Mouse (Mus musculus) CH12.LX (cell line): ENCODE measurements around the gene Fosl1. TPM values are rescaled to one million over a fixed set of nuclear protein-coding genes. Genes with fewer than 3 reads are reported as not detected.

Source experiments
- DNase-seq: peaks from one replicate; pipeline ENCODE4 v3.0.0-alpha.2; 2013; ENCODE audit errors: extremely low read depth
- H3K27ac ChIP-seq: 2 replicates; pipeline ENCODE4 v1.5.1; 2012; ENCODE audit warnings: low read depth, mild to moderate bottlenecking, control low read depth, moderate library complexity; ENCODE audit not compliant: insufficient read depth
- H3K27me3 ChIP-seq: replicated peaks from 2 replicates; pipeline ENCODE3; 2012; ENCODE audit warnings: inconsistent platforms
- H3K36me3 ChIP-seq, 2 experiments: replicated peaks in 1 of 2; 2 replicates each; pipeline versions ENCODE3 to v1.6.1; 2012; ENCODE audit warnings: inconsistent platforms in 1 of 2, low read length in 1 of 2, mild to moderate bottlenecking in 1 of 2, mixed read lengths in 1 of 2, moderate library complexity in 1 of 2; ENCODE audit not compliant: control insufficient read depth in 1 of 2, insufficient read depth in 1 of 2
- H3K4me1 ChIP-seq, 2 experiments: 2 replicates each; pipeline ENCODE4 v1.6.1; 2012; ENCODE audit warnings: inconsistent platforms in 1 of 2, moderate library complexity in 1 of 2; ENCODE audit not compliant: insufficient read depth in 2 of 2, control insufficient read depth in 1 of 2
- H3K4me2 ChIP-seq: 2 replicates; pipeline ENCODE4 v1.6.1; 2012; ENCODE audit warnings: low read depth, mild to moderate bottlenecking, control low read depth; ENCODE audit not compliant: poor library complexity, insufficient read depth, severe bottlenecking
- H3K4me3 ChIP-seq, 3 experiments: fragments of 150-350 bp in 1 of 3; sonication (generic) in 1 of 3; replicated peaks in 1 of 3; 2 replicates each; pipeline versions ENCODE3 to v1.5.1; 2011 to 2012; ENCODE audit warnings: low read depth in 2 of 3, low read length in 2 of 3, mild to moderate bottlenecking in 2 of 3, moderate library complexity in 2 of 3, control low read depth in 1 of 3, improper control_type of control experiment in 1 of 3, inconsistent platforms in 1 of 3, mixed read lengths in 1 of 3; ENCODE audit not compliant: poor library complexity in 1 of 3
- H3K79me2 ChIP-seq: replicated peaks from 2 replicates; pipeline ENCODE4 v1.6.1; 2012; ENCODE audit warnings: mild to moderate bottlenecking, moderate library complexity; ENCODE audit not compliant: control insufficient read depth, poor library complexity, insufficient read depth, severe bottlenecking; ENCODE audit errors: extremely low read depth
- H3K9ac ChIP-seq: 2 replicates; pipeline ENCODE4 v1.6.1; 2012; ENCODE audit warnings: low read depth, mild to moderate bottlenecking, control low read depth, moderate library complexity; ENCODE audit not compliant: insufficient read depth
- H3K9me3 ChIP-seq: replicated peaks from 2 replicates; pipeline ENCODE3; 2012; ENCODE audit warnings: low read length, inconsistent platforms, mixed read lengths
- CHD1 ChIP-seq: IDR thresholded peaks from 2 replicates; pipeline ENCODE4 v1.6.1; 2012; ENCODE audit warnings: low read depth, low read length, improper control_type of control experiment, inconsistent platforms
- ELF1 ChIP-seq: IDR thresholded peaks from 2 replicates; pipeline ENCODE4 v1.6.1; 2014; ENCODE audit warnings: low read depth, mild to moderate bottlenecking, inconsistent platforms, low read length, improper control_type of control experiment
- HCFC1 ChIP-seq: IDR thresholded peaks from 2 replicates; pipeline ENCODE4 v1.6.1; 2012; ENCODE audit warnings: low read depth, mild to moderate bottlenecking, inconsistent platforms, low read length, improper control_type of control experiment
- IRF4 ChIP-seq: IDR thresholded peaks from 2 replicates; pipeline ENCODE4 v1.6.1; 2014; ENCODE audit warnings: low read depth, mild to moderate bottlenecking, inconsistent platforms, low read length, improper control_type of control experiment
- MAFK ChIP-seq: IDR thresholded peaks from 2 replicates; pipeline ENCODE4 v1.6.1; 2011; ENCODE audit warnings: low read length, improper control_type of control experiment; ENCODE audit not compliant: insufficient replicate concordance
- MAX ChIP-seq: IDR thresholded peaks from 2 replicates; pipeline ENCODE4 v1.6.1; 2011; ENCODE audit warnings: low read length, improper control_type of control experiment
- MEF2A ChIP-seq: IDR thresholded peaks from 2 replicates; pipeline ENCODE4 v1.6.1; 2014; ENCODE audit warnings: low read depth, mild to moderate bottlenecking, inconsistent platforms, low read length, improper control_type of control experiment, borderline replicate concordance
- NELFE ChIP-seq: IDR thresholded peaks from 2 replicates; pipeline ENCODE4 v1.6.1; 2011; ENCODE audit warnings: low read depth, low read length, improper control_type of control experiment
- NRF1 ChIP-seq: IDR thresholded peaks from 2 replicates; pipeline ENCODE4 v1.6.1; 2014; ENCODE audit warnings: low read depth, mild to moderate bottlenecking, inconsistent platforms, low read length, improper control_type of control experiment, moderate library complexity
- USF2 ChIP-seq: conservative IDR thresholded peaks from 2 replicates; pipeline ENCODE4 v1.6.1; 2011; ENCODE audit warnings: low read depth, low read length, improper control_type of control experiment
- dilution Hi-C: fragments of 300-500 bp; cut with MboI; formaldehyde crosslinking; loops from 2 replicates; pipeline ENCODE4 v1.14.3; 2020; ENCODE audit warnings: low sequenced_read_pairs; ENCODE audit not compliant: extremely low pct_unique_long_range_greater_than_20kb, extremely low pct_ligation_motif_present
- in situ Hi-C: fragments of 300-500 bp; cut with MboI; formaldehyde crosslinking; loops from 3 replicates; pipeline ENCODE4 v1.14.3; 2019; ENCODE audit warnings: low sequenced_read_pairs, low pct_ligation_motif_present, low pct_unique_long_range_greater_than_20kb, mixed read lengths
- polyA plus RNA-seq: library from polyadenylated mRNA; unstranded; fragments of >175 nt; gene quantifications from 2 replicates; pipeline ENCODE4 v1.2.1, GENCODE M21; 2012; ENCODE audit warnings: low read depth; ENCODE audit not compliant: insufficient read length
- total RNA-seq, 2 experiments: library from RNA; depleted of rRNA; stranded (reverse); fragments of 300-350 nt in 1 of 2; fragments of >200 nt in 1 of 2; gene quantifications; 2 replicates each; pipeline ENCODE4 v1.2.3; 2012 to 2014

The Fosl1 gene
- total and polyA plus RNA-seq, 3 experiments = not detected

- no peak for TF ChIP-seq MAFK
- TF ChIP-seq HCFC1 = no peak
- TF ChIP-seq CHD1 = no peak
- no peak for TF ChIP-seq MEF2A
- TF ChIP-seq NELFE = no peak
- TF ChIP-seq ELF1 = no peak
- TF ChIP-seq IRF4 = no peak
- TF ChIP-seq NRF1 = no peak
- no peak for TF ChIP-seq USF2
- TF ChIP-seq MAX = no peak
- H3K9ac ChIP-seq = no peak within 1 kb of the TSS
- no peak for DNase-seq
- H3K4me2 ChIP-seq = no peak within 1 kb of the TSS
- no peak within 1 kb of the TSS for H3K27ac ChIP-seq
- H3K79me2 ChIP-seq = no peaks in the 10 kb centered on the region
- dilution Hi-C loops = no loop called here
- H3K27me3 ChIP-seq = no peaks in the 10 kb centered on the region
- no peaks in the 10 kb centered on the region for H3K4me1 ChIP-seq
- peaks cover 2 to 26% of the 10 kb centered on the region in 2 experiments for H3K36me3 ChIP-seq
- H3K9me3 ChIP-seq = no peaks in the 10 kb centered on the region
- H3K4me3 ChIP-seq = no peak within 1 kb of the TSS
- in situ Hi-C loops = no loop called here
Observed at GRCm38 (mm10) chr19:5503687-5504086, 56.3 kb downstream of the Fosl1 start, which contains the start of gene 1700020D05Rik. 1700020D05Rik (minus strand) TSS chr19:5503787.

Other genes with a start within 250 kb of the Fosl1 start
Only the 20 nearest of the 27 such genes appear.
- gene Sf3b2, start 152.1 kb upstream of the Fosl1 start, total RNA-seq (2012; rRNA removed) = 191 and 195 TPM in 2 replicates
- 155 and 161 TPM in 2 replicates for gene Sf3b2, start 152.1 kb upstream of the Fosl1 start, total RNA-seq (2014; rRNA removed)
- 238 and 279 TPM in 2 replicates for gene Sf3b2, start 152.1 kb upstream of the Fosl1 start, polyA plus RNA-seq
- gene Gal3st3, start 149.2 kb upstream of the Fosl1 start, total RNA-seq (2012; rRNA removed) = not detected in 2 replicates
- gene Gal3st3, start 149.2 kb upstream of the Fosl1 start, total RNA-seq (2014; rRNA removed) = not detected in 2 replicates
- not detected in 2 replicates for gene Gal3st3, start 149.2 kb upstream of the Fosl1 start, polyA plus RNA-seq
- gene Catsper1, start 111.8 kb upstream of the Fosl1 start, total RNA-seq (2012; rRNA removed) = not detected in 2 replicates
- not detected in 2 replicates for gene Catsper1, start 111.8 kb upstream of the Fosl1 start, total RNA-seq (2014; rRNA removed)
- not detected in 2 replicates for gene Catsper1, start 111.8 kb upstream of the Fosl1 start, polyA plus RNA-seq
- 1.9 and 3.5 TPM in 2 replicates for gene Cst6, start 98.0 kb upstream of the Fosl1 start, total RNA-seq (2012; rRNA removed)
- not detected in 2 replicates for gene Cst6, start 98.0 kb upstream of the Fosl1 start, total RNA-seq (2014; rRNA removed)
- not detected in 2 replicates for gene Cst6, start 98.0 kb upstream of the Fosl1 start, polyA plus RNA-seq
- gene Eif1ad, start 80.8 kb upstream of the Fosl1 start, total RNA-seq (2012; rRNA removed) = 68.4 and 82.5 TPM in 2 replicates
- 79.3 and 86.0 TPM in 2 replicates for gene Eif1ad, start 80.8 kb upstream of the Fosl1 start, total RNA-seq (2014; rRNA removed)
- gene Eif1ad, start 80.8 kb upstream of the Fosl1 start, polyA plus RNA-seq = 97.7 and 98.8 TPM in 2 replicates
- 161 and 176 TPM in 2 replicates for gene Banf1, start 80.4 kb upstream of the Fosl1 start, total RNA-seq (2012; rRNA removed)
- gene Banf1, start 80.4 kb upstream of the Fosl1 start, total RNA-seq (2014; rRNA removed) = 212 and 273 TPM in 2 replicates
- gene Banf1, start 80.4 kb upstream of the Fosl1 start, polyA plus RNA-seq = 450 and 496 TPM in 2 replicates
- gene Sart1, start 58.8 kb upstream of the Fosl1 start, total RNA-seq (2012; rRNA removed) = 78.3 and 85.8 TPM in 2 replicates
- 46.7 and 47.7 TPM in 2 replicates for gene Sart1, start 58.8 kb upstream of the Fosl1 start, total RNA-seq (2014; rRNA removed)
- 104 and 132 TPM in 2 replicates for gene Sart1, start 58.8 kb upstream of the Fosl1 start, polyA plus RNA-seq
- gene Tsga10ip, start 45.0 kb upstream of the Fosl1 start, total RNA-seq (2012; rRNA removed) = 0.80 and 0.89 TPM in 2 replicates
- gene Tsga10ip, start 45.0 kb upstream of the Fosl1 start, total RNA-seq (2014; rRNA removed) = 0.14 TPM in 1 of 2 replicates, not detected in the other
- gene Tsga10ip, start 45.0 kb upstream of the Fosl1 start, polyA plus RNA-seq = 0.87 and 1.0 TPM in 2 replicates
- gene Drap1, start 22.6 kb upstream of the Fosl1 start, total RNA-seq (2012; rRNA removed) = 142 and 143 TPM in 2 replicates
- gene Drap1, start 22.6 kb upstream of the Fosl1 start, total RNA-seq (2014; rRNA removed) = 73.3 and 86.7 TPM in 2 replicates
- gene Drap1, start 22.6 kb upstream of the Fosl1 start, polyA plus RNA-seq = 180 and 215 TPM in 2 replicates
- 8.6 and 9.8 TPM in 2 replicates for gene AI837181, start 22.4 kb upstream of the Fosl1 start, total RNA-seq (2012; rRNA removed)
- 19.3 and 22.0 TPM in 2 replicates for gene AI837181, start 22.4 kb upstream of the Fosl1 start, total RNA-seq (2014; rRNA removed)
- 20.7 and 25.1 TPM in 2 replicates for gene AI837181, start 22.4 kb upstream of the Fosl1 start, polyA plus RNA-seq
- gene Ccdc85b, start 10.3 kb downstream of the Fosl1 start, total RNA-seq (2012; rRNA removed) = 4.2 and 4.8 TPM in 2 replicates
- gene Ccdc85b, start 10.3 kb downstream of the Fosl1 start, total RNA-seq (2014; rRNA removed) = 2.0 and 2.1 TPM in 2 replicates
- gene Ccdc85b, start 10.3 kb downstream of the Fosl1 start, polyA plus RNA-seq = 4.1 and 5.0 TPM in 2 replicates
- 37.5 and 43.0 TPM in 2 replicates for gene Fibp, start 13.1 kb downstream of the Fosl1 start, total RNA-seq (2012; rRNA removed)
- 23.9 and 29.1 TPM in 2 replicates for gene Fibp, start 13.1 kb downstream of the Fosl1 start, total RNA-seq (2014; rRNA removed)
- gene Fibp, start 13.1 kb downstream of the Fosl1 start, polyA plus RNA-seq = 52.4 and 74.9 TPM in 2 replicates
- 0.38 TPM in 2 replicates for gene Ctsw, start 21.0 kb downstream of the Fosl1 start, total RNA-seq (2012; rRNA removed)
- 0.23 TPM in 1 of 2 replicates, not detected in the other for gene Ctsw, start 21.0 kb downstream of the Fosl1 start, total RNA-seq (2014; rRNA removed)
- gene Ctsw, start 21.0 kb downstream of the Fosl1 start, polyA plus RNA-seq = 0.60 and 1.1 TPM in 2 replicates
- 0.51 and 0.59 TPM in 2 replicates for gene Efemp2, start 26.4 kb downstream of the Fosl1 start, total RNA-seq (2012; rRNA removed)
- not detected in 2 replicates for gene Efemp2, start 26.4 kb downstream of the Fosl1 start, total RNA-seq (2014; rRNA removed)
- 0.50 and 1.5 TPM in 2 replicates for gene Efemp2, start 26.4 kb downstream of the Fosl1 start, polyA plus RNA-seq
- 28.8 and 31.1 TPM in 2 replicates for gene Mus81, start 40.9 kb downstream of the Fosl1 start, total RNA-seq (2012; rRNA removed)
- gene Mus81, start 40.9 kb downstream of the Fosl1 start, total RNA-seq (2014; rRNA removed) = 18.0 and 20.4 TPM in 2 replicates
- gene Mus81, start 40.9 kb downstream of the Fosl1 start, polyA plus RNA-seq = 29.3 and 30.2 TPM in 2 replicates
- 818 and 982 TPM in 2 replicates for gene Cfl1, start 42.9 kb downstream of the Fosl1 start, total RNA-seq (2012; rRNA removed)
- gene Cfl1, start 42.9 kb downstream of the Fosl1 start, total RNA-seq (2014; rRNA removed) = 932 and 999 TPM in 2 replicates
- 1,768 and 1,993 TPM in 2 replicates for gene Cfl1, start 42.9 kb downstream of the Fosl1 start, polyA plus RNA-seq
- gene 1700020D05Rik, start 56.2 kb downstream of the Fosl1 start, total RNA-seq (2012; rRNA removed) = 0.25 and 0.34 TPM in 2 replicates
- gene 1700020D05Rik, start 56.2 kb downstream of the Fosl1 start, total RNA-seq (2014; rRNA removed) = 0.23 TPM in 1 of 2 replicates, not detected in the other
- gene 1700020D05Rik, start 56.2 kb downstream of the Fosl1 start, polyA plus RNA-seq = 0.33 TPM in 1 of 2 replicates, not detected in the other
- gene Snx32, start 63.0 kb downstream of the Fosl1 start, total RNA-seq (2012; rRNA removed) = 2.7 and 2.8 TPM in 2 replicates
- gene Snx32, start 63.0 kb downstream of the Fosl1 start, total RNA-seq (2014; rRNA removed) = 0.75 and 0.96 TPM in 2 replicates
- gene Snx32, start 63.0 kb downstream of the Fosl1 start, polyA plus RNA-seq = 1.2 and 2.4 TPM in 2 replicates
- not detected in 2 replicates for gene Ovol1, start 113.1 kb downstream of the Fosl1 start, total RNA-seq (2012; rRNA removed)
- not detected in 2 replicates for gene Ovol1, start 113.1 kb downstream of the Fosl1 start, total RNA-seq (2014; rRNA removed)
- gene Ovol1, start 113.1 kb downstream of the Fosl1 start, polyA plus RNA-seq = not detected in 2 replicates
- 9.6 and 10.6 TPM in 2 replicates for gene Ap5b1, start 120.5 kb downstream of the Fosl1 start, total RNA-seq (2012; rRNA removed)
- gene Ap5b1, start 120.5 kb downstream of the Fosl1 start, total RNA-seq (2014; rRNA removed) = 3.2 and 3.6 TPM in 2 replicates
- 6.5 and 8.5 TPM in 2 replicates for gene Ap5b1, start 120.5 kb downstream of the Fosl1 start, polyA plus RNA-seq